Mouse (Mus musculus) spleen, embryonic (tissue): Measurements from ENCODE around the gene Cd3eap.

ENCODE experiments used
- CTCF ChIA-PET: fragments of 350-600 bp; sonication (Branson Sonifier 250); formaldehyde crosslinking; loops from one replicate; lab custom pipeline; 2022; lab: Charles Lee

Gene Cd3eap

GRCm38 (mm10) chr7:19309278-19309883 lies 49.9 kb downstream of the Cd3eap start:
- CTCF ChIA-PET = interaction anchor here (0.5 to 1.1 kb wide), 4 partner anchors 9 to 132 kb away, joined by 3 to 9 read pairs (median 4); no protein-coding TSS in a partner anchor

GRCm38 (mm10) chr7:19308454-19309277 lies 50.6 kb downstream of the Cd3eap start:
- CTCF ChIA-PET = interaction anchor here (0.5 to 1.1 kb wide), 5 partner anchors 24 to 132 kb away, joined by 3 to 9 read pairs (median 4); no protein-coding TSS in a partner anchor

- CTCF ChIA-PET = interaction anchor here (0.6 kb wide), 2 partner anchors 8 to 71 kb away, joined by 3 to 5 read pairs; no protein-coding TSS in a partner anchor
Observed at GRCm38 (mm10) chr7:19307739-19308453, 51.4 kb downstream of the Cd3eap start.

GRCm38 (mm10) chr7:19306819-19307738 lies 52.2 kb downstream of the Cd3eap start:
- CTCF ChIA-PET = interaction anchor here (0.5 to 0.6 kb wide), 2 partner anchors 8 to 148 kb away, joined by 3 read pairs; no protein-coding TSS in a partner anchor
